Mouse (Mus musculus) myocyte (in vitro differentiated cells): ENCODE results near the gene Cntd1. TPM values are rescaled to one million over a fixed set of nuclear protein-coding genes. Genes with fewer than 3 reads are reported as not detected.
A peak's percentile ranks its signal among the peaks of the same experiment; 100 is the strongest.

ENCODE experiments used
- H3K27me3 ChIP-seq: one replicate; pipeline ENCODE4 v1.6.1; 2011; ENCODE audit not compliant: control insufficient read depth, insufficient read depth, insufficient read length
- H3K36me3 ChIP-seq: one replicate; pipeline ENCODE4 v1.6.1; 2011; ENCODE audit not compliant: control insufficient read depth, insufficient read depth
- H3K4me2 ChIP-seq: one replicate; pipeline ENCODE4 v1.6.1; 2011; ENCODE audit warnings: low read depth, control low read depth
- H3K4me3 ChIP-seq: one replicate; pipeline ENCODE4 v1.5.1; 2011; ENCODE audit warnings: mild to moderate bottlenecking, control low read depth, moderate library complexity
- H3K79me2 ChIP-seq: one replicate; pipeline ENCODE4 v1.6.1; 2011; ENCODE audit not compliant: control insufficient read depth, insufficient read depth
- H3ac ChIP-seq: one replicate; pipeline ENCODE4 v1.6.1; 2011; ENCODE audit not compliant: control insufficient read depth, insufficient read length
- CEBPB ChIP-seq: IDR thresholded peaks from 2 replicates; pipeline ENCODE4 v1.6.1; 2011; ENCODE audit warnings: mild to moderate bottlenecking, moderate library complexity; ENCODE audit not compliant: poor library complexity, insufficient read depth, severe bottlenecking
- E2F4 ChIP-seq: IDR thresholded peaks from one replicate; pipeline ENCODE4 v1.6.1; 2011; ENCODE audit warnings: mild to moderate bottlenecking, control low read depth, moderate library complexity; ENCODE audit not compliant: insufficient read depth
- MAX ChIP-seq: IDR thresholded peaks from one replicate; pipeline ENCODE4 v1.6.1; 2011; ENCODE audit warnings: low read depth, mild to moderate bottlenecking, control low read depth
- MYOD1 ChIP-seq, 3 experiments: IDR thresholded peaks; one replicate each; pipeline ENCODE4 v1.6.1; 2011; ENCODE audit warnings: control low read depth in 2 of 3, low read depth in 2 of 3, mild to moderate bottlenecking in 2 of 3, moderate library complexity in 1 of 3; ENCODE audit not compliant: insufficient read length in 2 of 3, control insufficient read depth in 1 of 3
- MYOG ChIP-seq, 3 experiments: IDR thresholded peaks; one replicate each; pipeline ENCODE4 v1.6.1; 2011; ENCODE audit warnings: control low read depth in 2 of 3, low read depth in 2 of 3, mild to moderate bottlenecking in 2 of 3; ENCODE audit not compliant: insufficient read length in 2 of 3, control insufficient read depth in 1 of 3, insufficient read depth in 1 of 3
- POLR2A ChIP-seq: IDR thresholded peaks from one replicate; pipeline ENCODE4 v1.6.1; 2011; ENCODE audit warnings: low read depth, mild to moderate bottlenecking, control low read depth, moderate library complexity; ENCODE audit not compliant: insufficient read length
- POLR2AphosphoS2 ChIP-seq: IDR thresholded peaks from one replicate; pipeline ENCODE4 v1.6.1; 2011; ENCODE audit warnings: low read depth, control low read depth; ENCODE audit not compliant: insufficient read length
- REST ChIP-seq: IDR thresholded peaks from one replicate; pipeline ENCODE4 v1.6.1; 2011; ENCODE audit warnings: mild to moderate bottlenecking, control low read depth, moderate library complexity; ENCODE audit not compliant: insufficient read depth, insufficient read length
- SRF ChIP-seq: IDR thresholded peaks from one replicate; pipeline ENCODE4 v1.6.1; 2011; ENCODE audit warnings: low read depth; ENCODE audit not compliant: control insufficient read depth, insufficient read length
- TCF12 ChIP-seq: IDR thresholded peaks from one replicate; pipeline ENCODE4 v1.6.1; 2011; ENCODE audit warnings: mild to moderate bottlenecking, control low read depth; ENCODE audit not compliant: poor library complexity, insufficient read depth, severe bottlenecking
- TCF3 ChIP-seq: IDR thresholded peaks from one replicate; pipeline ENCODE4 v1.6.1; 2011; ENCODE audit warnings: low read depth, control low read depth; ENCODE audit not compliant: insufficient read length
- USF1 ChIP-seq: IDR thresholded peaks from one replicate; pipeline ENCODE4 v1.6.1; 2011; ENCODE audit warnings: low read depth, mild to moderate bottlenecking, control low read depth, moderate library complexity
- polyA plus RNA-seq: library from polyadenylated mRNA; unstranded; fragments of >200 nt; fragmentation: generic; extraction: Trizol; gene quantifications from one replicate; pipeline ENCODE4 v1.2.1, GENCODE M21; 2012; ENCODE audit warnings: missing spikeins

Gene Cntd1
- polyA plus RNA-seq, result 0.07 TPM

DNA sequence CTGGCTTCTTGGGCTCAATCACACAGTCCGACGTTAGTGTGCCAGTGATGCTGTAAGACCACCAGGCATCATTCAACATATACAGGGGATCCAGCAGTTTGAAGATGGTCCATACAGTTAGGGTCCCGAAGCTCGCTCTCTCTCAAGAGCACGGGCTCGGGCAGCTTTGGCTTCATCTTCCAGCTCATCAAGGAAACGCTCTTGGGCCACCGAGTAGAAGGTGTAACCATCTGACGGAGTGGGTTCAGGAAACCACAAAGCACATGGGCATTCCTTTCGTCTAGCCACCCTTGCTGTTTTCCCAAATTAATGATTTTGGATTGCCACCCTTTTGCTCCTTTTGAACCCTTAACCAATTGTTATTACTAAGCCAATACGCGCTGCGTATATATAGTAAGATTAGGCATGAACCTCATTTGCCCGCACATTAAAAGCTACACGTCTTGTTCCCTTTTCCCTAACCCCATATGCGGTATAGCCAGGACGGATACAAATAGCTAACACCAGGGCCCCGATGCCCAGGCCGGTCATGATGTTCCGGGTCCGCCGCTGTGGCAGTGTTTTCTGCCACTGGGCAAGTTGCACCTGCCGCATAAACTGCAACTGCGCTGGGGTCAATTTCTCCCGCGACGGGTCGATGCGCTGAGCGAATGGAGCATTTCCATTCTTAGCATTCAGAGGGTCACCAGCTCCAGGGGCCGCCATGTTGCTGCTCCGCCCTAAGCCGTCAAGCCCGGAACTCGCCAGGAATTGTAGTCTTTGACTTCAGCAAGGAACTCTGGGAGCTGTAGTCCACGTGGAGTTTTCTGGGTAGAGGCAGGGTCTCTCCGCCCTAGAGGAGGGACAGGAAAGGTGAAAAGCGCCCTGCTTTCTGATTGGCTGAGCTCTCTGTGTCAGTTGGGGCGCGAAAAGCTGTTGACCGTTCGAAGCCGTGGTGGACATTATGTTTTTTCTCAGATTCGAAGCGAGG lies at the start of gene Cntd1, which contains the start of gene Coa3:
Cntd1 (plus strand) TSS at position 790 of the 970 bp plus-strand sequence.
Coa3 (minus strand) TSS at position 892 of the 970 bp plus-strand sequence.
- Histone ChIP-seq H3K27me3 (no peaks in the 10 kb centered on the region), H3ac (peak within 1 kb of the TSS; percentile 3), H3K79me2 (no peaks in the 10 kb centered on the region), H3K36me3 (no peaks in the 10 kb centered on the region), H3K4me2 (peak within 1 kb of the TSS; percentile 96), H3K4me3 (peak within 1 kb of the TSS; percentile 57)
- no peak for TF ChIP-seq MYOG (IDR thresholded peaks at IDR 0.05; ENCODE audit: control insufficient read depth in 1 of 3, insufficient read depth in 1 of 3, insufficient read length in 2 of 3, low read depth in 2 of 3)
- peak; percentile 79 for TF ChIP-seq POLR2A
- peak; percentile 69 for TF ChIP-seq POLR2AphosphoS2

DNA sequence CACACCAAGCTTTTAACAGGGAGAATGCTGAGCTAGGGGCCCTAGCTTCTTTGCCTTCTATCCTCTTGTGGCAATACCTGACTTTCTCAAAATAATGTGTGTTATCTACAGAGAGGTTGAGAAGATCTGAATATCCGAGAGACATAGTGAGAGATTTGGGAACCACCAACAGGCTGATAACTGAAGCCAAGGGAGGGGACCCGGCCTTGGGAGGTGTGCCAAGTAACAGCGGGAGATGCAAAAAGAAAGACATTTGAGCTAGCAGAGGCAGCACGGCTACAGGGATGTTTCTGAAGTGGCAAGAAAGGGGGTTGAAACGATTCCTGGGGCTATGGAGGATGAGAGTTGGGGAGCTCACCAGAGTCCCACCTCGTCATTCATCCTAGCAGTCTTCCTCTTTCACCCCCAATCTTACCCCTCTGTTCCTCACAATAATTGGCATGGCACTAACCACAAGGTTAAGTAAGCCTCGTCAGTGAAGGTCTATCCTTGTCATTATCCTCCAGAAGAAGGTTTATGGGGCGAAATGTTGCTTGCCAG lies 49.4 kb upstream of the Cntd1 start:
- H3K4me2 ChIP-seq, result peak overlapping the region; percentile 55

DNA sequence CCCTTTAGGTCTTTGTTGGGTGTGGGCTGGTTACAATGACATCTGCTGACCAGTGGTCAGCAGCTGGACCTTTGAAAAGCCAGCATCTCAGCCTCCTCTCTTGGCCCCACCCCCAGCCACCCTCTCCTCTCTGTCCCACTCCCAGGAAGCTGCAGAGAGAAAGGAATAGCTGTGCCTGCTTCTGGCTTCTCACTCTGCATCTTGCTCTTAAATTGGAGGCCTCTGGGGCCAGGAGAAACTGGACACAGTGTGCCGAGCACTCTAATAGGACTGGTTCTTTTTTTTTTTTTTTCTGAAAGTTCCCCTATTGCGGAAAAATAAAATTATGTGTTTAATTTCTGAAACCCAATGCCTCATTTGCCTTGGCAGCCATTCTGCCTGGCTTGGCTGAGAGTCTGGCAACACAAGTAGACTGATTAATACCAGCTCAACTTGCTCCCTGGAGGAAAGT lies 48.7 kb upstream of the Cntd1 start:
- H3K27me3 ChIP-seq, result no peaks in the 10 kb centered on the region
- H3ac ChIP-seq, result no peak overlapping the region
- H3K4me2 ChIP-seq, result peak overlapping the region; percentile 55
- H3K4me3 ChIP-seq, result no peak overlapping the region
- no peaks in the 10 kb centered on the region for H3K36me3 ChIP-seq
- no peaks in the 10 kb centered on the region for H3K79me2 ChIP-seq
- no peak for TF ChIP-seq MYOD1 (IDR thresholded peaks at IDR 0.05; ENCODE audit: control insufficient read depth in 1 of 3, insufficient read length in 2 of 3, low read depth in 2 of 3)
- no peak for TF ChIP-seq CEBPB
- no peak for TF ChIP-seq POLR2AphosphoS2
- TF ChIP-seq MAX, result no peak
- TF ChIP-seq E2F4, result no peak
- TF ChIP-seq TCF12, result no peak
- no peak for TF ChIP-seq USF1
- no peak for TF ChIP-seq SRF
- no peak for TF ChIP-seq TCF3
- no peak for TF ChIP-seq REST
- no peak for TF ChIP-seq MYOG (IDR thresholded peaks at IDR 0.05; ENCODE audit: control insufficient read depth in 1 of 3, insufficient read depth in 1 of 3, insufficient read length in 2 of 3, low read depth in 2 of 3)
- no peak for TF ChIP-seq POLR2A

More for the DNA sequence above, 49.4 kb upstream of the Cntd1 start:
- Histone ChIP-seq H3K27me3 (no peaks in the 10 kb centered on the region), H3K36me3 (no peaks in the 10 kb centered on the region), H3K4me3 (no peak overlapping the region), H3ac (no peak overlapping the region), H3K79me2 (no peaks in the 10 kb centered on the region)
- TF ChIP-seq E2F4, result no peak
- TF ChIP-seq TCF12, result no peak
- TF ChIP-seq SRF, result no peak
- no peak for TF ChIP-seq MYOG (IDR thresholded peaks at IDR 0.05; ENCODE audit: control insufficient read depth in 1 of 3, insufficient read depth in 1 of 3, insufficient read length in 2 of 3, low read depth in 2 of 3)
- no peak for TF ChIP-seq MYOD1 (IDR thresholded peaks at IDR 0.05; ENCODE audit: control insufficient read depth in 1 of 3, insufficient read length in 2 of 3, low read depth in 2 of 3)
- TF ChIP-seq POLR2A, result no peak
- TF ChIP-seq MAX, result no peak
- no peak for TF ChIP-seq CEBPB
- no peak for TF ChIP-seq TCF3
- TF ChIP-seq USF1, result no peak
- TF ChIP-seq REST, result no peak
- TF ChIP-seq POLR2AphosphoS2, result no peak

DNA sequence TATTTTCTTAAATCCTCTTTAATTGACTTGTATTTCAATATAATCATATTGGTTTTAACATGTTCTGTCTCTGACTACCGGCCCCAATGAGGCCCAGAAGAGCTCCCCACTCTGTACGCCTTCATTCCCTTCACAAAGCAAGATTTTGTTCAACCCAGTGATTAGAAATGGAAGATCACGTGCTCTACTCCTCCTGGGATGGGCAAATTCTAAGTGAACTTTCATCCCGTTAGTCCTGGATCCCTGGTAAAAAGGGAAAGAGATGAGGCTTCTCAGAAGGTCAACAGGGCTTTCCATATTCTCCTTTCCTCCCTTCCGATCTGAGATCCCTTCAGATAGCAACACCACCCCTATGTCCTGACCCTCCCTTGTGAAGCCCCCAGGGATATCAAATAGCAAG lies 48.3 kb upstream of the Cntd1 start:
- H3K79me2 ChIP-seq, result no peaks in the 10 kb centered on the region
- H3K27me3 ChIP-seq, result no peaks in the 10 kb centered on the region
- H3ac ChIP-seq, result no peak overlapping the region
- H3K4me3 ChIP-seq, result no peak overlapping the region
- no peaks in the 10 kb centered on the region for H3K36me3 ChIP-seq
- H3K4me2 ChIP-seq, result peak overlapping the region; percentile 55
- TF ChIP-seq E2F4 (no peak), USF1 (no peak), POLR2A (no peak), CEBPB (no peak), MYOD1 (IDR thresholded peaks at IDR 0.05; ENCODE audit: control insufficient read depth in 1 of 3, insufficient read length in 2 of 3, low read depth in 2 of 3) (no peak), MYOG (IDR thresholded peaks at IDR 0.05; ENCODE audit: control insufficient read depth in 1 of 3, insufficient read depth in 1 of 3, insufficient read length in 2 of 3, low read depth in 2 of 3) (no peak), POLR2AphosphoS2 (no peak), TCF3 (no peak), MAX (no peak), REST (no peak), TCF12 (no peak), SRF (no peak)
